Comparison of ENCODE assay signal across 8 mouse cellular contexts in the genomic region with DNA sequence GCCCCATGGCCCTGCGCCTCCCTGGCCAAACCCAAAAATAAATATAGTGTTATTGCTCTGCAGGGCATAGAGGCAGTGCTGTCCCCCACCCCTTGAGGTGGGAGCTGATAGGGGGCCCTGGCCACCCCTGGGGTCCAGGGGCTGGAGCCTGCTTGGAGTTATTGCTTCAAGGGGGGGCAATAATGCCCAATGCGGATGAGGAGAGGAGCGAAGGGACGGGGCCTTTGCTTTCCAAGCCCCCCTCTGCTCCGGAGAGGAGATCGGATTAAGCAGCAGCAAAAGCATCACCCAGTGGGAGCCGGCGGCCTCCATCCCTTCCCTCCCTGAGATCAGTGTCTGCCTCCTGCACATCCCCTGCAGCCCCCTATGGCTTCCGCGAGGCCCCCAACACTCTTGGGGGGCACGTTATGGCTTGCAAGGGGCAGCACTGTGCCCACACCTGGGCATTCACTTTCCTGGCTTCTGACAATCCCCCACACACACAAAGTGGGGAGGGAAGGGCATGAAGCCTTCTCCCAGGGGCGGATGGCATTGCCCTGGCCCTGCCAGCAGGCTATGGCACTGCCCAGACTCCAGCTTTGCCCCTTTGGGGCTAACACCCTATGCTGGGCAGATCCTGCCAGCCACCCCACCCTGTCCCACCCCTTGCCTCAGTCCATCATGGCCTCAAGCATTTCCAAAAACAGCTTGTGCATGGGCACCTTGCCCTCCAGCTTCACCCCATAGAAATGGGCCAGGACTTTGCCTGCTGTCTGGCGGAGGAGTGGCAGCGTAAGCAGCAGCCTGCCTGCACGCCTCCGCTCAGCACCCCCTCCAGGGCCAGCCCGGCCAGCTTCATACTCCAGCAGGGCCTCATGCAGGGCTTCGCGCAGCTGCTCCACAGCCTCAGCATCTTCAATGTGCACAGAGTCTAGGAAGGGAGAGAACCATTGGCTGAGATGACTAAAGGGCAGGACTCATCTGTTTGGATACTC. TPM values are rescaled to one million over a fixed set of nuclear protein-coding genes. Genes with fewer than 3 reads are reported as not detected.
DNase-seq lines count a peak whose midpoint lies in the region; ATAC-seq and TF ChIP-seq lines count a peak whose summit lies in the region.

No protein-coding gene starts in this region.

- H3K27ac ChIP-seq in heart, embryonic 12.5 days (ENCODE audit: poor library complexity, severe bottlenecking), result no peak overlapping the region
- no peak overlapping the region; the same call in 1 of the 2 replicates for H3K27ac ChIP-seq in ES-E14 (ENCODE audit: insufficient read depth, low read depth, low read length, poor library complexity, severe bottlenecking)
- no peak overlapping the region for H3K27ac ChIP-seq in forebrain, embryonic 12.5 days
- H3K27ac ChIP-seq in liver, embryonic 14.5 days, result no peak overlapping the region

- H3K9me3 ChIP-seq in heart, embryonic 12.5 days (replicated peaks), result no peaks in the 10 kb centered on the region
- H3K9me3 ChIP-seq in ES-E14 (ENCODE audit: control insufficient read depth, insufficient read depth, low read depth, low read length), result no peaks in the 10 kb centered on the region
- H3K9me3 ChIP-seq in forebrain, embryonic 12.5 days, result no peaks in the 10 kb centered on the region
- H3K9me3 ChIP-seq in liver, embryonic 14.5 days (ENCODE audit: control insufficient read depth, low read length), result no peaks in the 10 kb centered on the region

- in situ Hi-C loops in ES-E14 (cut with MboI; ENCODE audit: low sequenced_read_pairs in 2 of 2, unreplicated experiment in 2 of 2), result no loop called here

- TF ChIP-seq CTCF in liver, embryonic 14.5 days (IDR thresholded peaks at IDR 0.05; ENCODE audit: low read depth), result no peak

- H3K27me3 ChIP-seq in heart, embryonic 12.5 days (replicated peaks), result no peaks in the 10 kb centered on the region
- no peaks in the 10 kb centered on the region for H3K27me3 ChIP-seq in forebrain, embryonic 12.5 days
- no peaks in the 10 kb centered on the region for H3K27me3 ChIP-seq in liver, embryonic 14.5 days (ENCODE audit: control insufficient read depth, insufficient read depth, low read length)

- no peak for DNase-seq in heart, adult 8-10 months (ENCODE audit: low spot score)
- no peak for DNase-seq in ES-E14 (ENCODE audit: low read depth, low spot score)
- no peak for DNase-seq in liver, embryonic 14.5 days (ENCODE audit: low read depth in 3 of 3, low spot score in 3 of 3)
- no peak for DNase-seq in left cerebral cortex, adult 18-20 months (ENCODE audit: low spot score in 2 of 2)
- DNase-seq in left cerebral cortex, postnatal 25 days (ENCODE audit: low spot score in 2 of 2), result no peak
- DNase-seq in right cerebral cortex, postnatal 25 days, result no peak

- WGBS in heart, embryonic 12.5 days, result 85% methylated on average over 19 of the region's 19 CpGs
- 87% methylated on average over 19 of the region's 19 CpGs for WGBS in forebrain, embryonic 12.5 days
- WGBS in liver, embryonic 14.5 days (ENCODE audit: insufficient replicate concordance), result 76% methylated on average over 19 of the region's 19 CpGs

- peaks cover 46% of the 10 kb centered on the region for H3K36me3 ChIP-seq in heart, embryonic 12.5 days
- H3K36me3 ChIP-seq in ES-E14 (ENCODE audit: control insufficient read depth, insufficient read depth, low read length, poor library complexity, severe bottlenecking), result peaks cover 32% of the 10 kb centered on the region
- H3K36me3 ChIP-seq in forebrain, embryonic 12.5 days (replicated peaks), result peaks cover 45% of the 10 kb centered on the region
- peaks cover 19% of the 10 kb centered on the region for H3K36me3 ChIP-seq in liver, embryonic 14.5 days (replicated peaks; ENCODE audit: control insufficient read depth, insufficient read depth, low read depth)

- peak overlapping the region; percentile 80 for H3K4me2 ChIP-seq in heart, embryonic 12.5 days
- peak overlapping the region; percentile 72 for H3K4me2 ChIP-seq in forebrain, embryonic 12.5 days
- peak overlapping the region; percentile 94 for H3K4me2 ChIP-seq in liver, embryonic 14.5 days (ENCODE audit: low read depth)

- intact Hi-C loops in left cerebral cortex, postnatal 25 days (cut with DNase I), result no loop called here

- H3K4me3 ChIP-seq in heart, embryonic 12.5 days, result peak overlapping the region; percentile 66
- H3K4me3 ChIP-seq in ES-E14 (ENCODE audit: insufficient read depth in 1 of 2, low read depth in 1 of 2, low read length in 2 of 2, poor library complexity in 1 of 2, severe bottlenecking in 1 of 2), result peak overlapping the region; percentile 2 to 21; a peak in 1 of 4 replicates
- peak overlapping the region; percentile 25 for H3K4me3 ChIP-seq in forebrain, embryonic 12.5 days (replicated peaks)
- H3K4me3 ChIP-seq in liver, embryonic 14.5 days (ENCODE audit: insufficient read depth in 1 of 2, low read depth in 2 of 2, low read length in 2 of 2), result peak overlapping the region; percentile 11 to 42

- peak overlapping the region; percentile 44 for H3K9ac ChIP-seq in heart, embryonic 12.5 days
- peak overlapping the region; percentile 40; the same call in 1 of the 2 replicates for H3K9ac ChIP-seq in ES-E14 (ENCODE audit: insufficient read depth, low read depth, low read length, poor library complexity, severe bottlenecking)
- H3K9ac ChIP-seq in forebrain, embryonic 12.5 days, result 0 out of 2 replicates have a peak overlapping the region, but pooled peaks have one; percentile 13
- H3K9ac ChIP-seq in liver, embryonic 14.5 days (replicated peaks), result peak overlapping the region; percentile 31; the same call in 1 of the 2 replicates

- ATAC-seq in heart, embryonic 12.5 days (ENCODE audit: insufficient number of reproducible peaks, low FRiP score), result no peak
- no peak for ATAC-seq in forebrain, embryonic 12.5 days (ENCODE audit: low FRiP score)
- no peak for ATAC-seq in liver, embryonic 14.5 days (ENCODE audit: insufficient read depth)

- TF ChIP-seq EP300 in liver, embryonic 14.5 days (IDR thresholded peaks at IDR 0.05; ENCODE audit: low read depth), result no peak

- peaks cover 37% of the 10 kb centered on the region for H3K4me1 ChIP-seq in heart, embryonic 12.5 days (replicated peaks)
- H3K4me1 ChIP-seq in ES-E14 (ENCODE audit: control insufficient read depth in 2 of 2, insufficient read depth in 2 of 2, low read length in 2 of 2, poor library complexity in 1 of 2), result peaks cover 0 to 4% of the 10 kb centered on the region in 2 experiments; a peak in 2 of 4 replicates
- peaks cover 29% of the 10 kb centered on the region for H3K4me1 ChIP-seq in forebrain, embryonic 12.5 days
- peaks cover 2 to 18% of the 10 kb centered on the region in 2 experiments; a peak in 3 of 4 replicates for H3K4me1 ChIP-seq in liver, embryonic 14.5 days (replicated peaks; ENCODE audit: control insufficient read depth in 2 of 2, insufficient read depth in 2 of 2, low read length in 1 of 2)

RNA-seq across cellular contexts. Expression of gene Prdx5, which starts 1.5 kb away (rescaled TPM):
- 202 and 218 TPM in 2 replicates for polyA plus RNA-seq in heart, embryonic 12.5 days (2016; fragmentation: Nextera tagmentation; extraction: Ambion mirVana)
- total RNA-seq in heart, adult 8-10 months (2022), result 100 to 1,000 TPM; 620 to 842 (median 766) TPM
- total RNA-seq in ES-E14 (2012; rRNA removed), result 51.6 and 59.0 TPM in 2 replicates
- polyA plus RNA-seq in forebrain, embryonic 12.5 days (2016; fragmentation: Nextera tagmentation; extraction: Ambion mirVana), result 148 and 160 TPM in 2 replicates
- polyA plus RNA-seq in liver, embryonic 14.5 days (2012; rRNA removed), result 41.8 and 54.9 TPM in 2 replicates
- 78.7 and 87.2 TPM in 2 replicates for polyA plus RNA-seq in liver, embryonic 14.5 days (2014; fragmentation: Nextera tagmentation; extraction: Ambion mirVana)
- total RNA-seq in left cerebral cortex, adult 18-20 months (2021), result 100 to 1,000 TPM; 367 to 381 TPM
- total RNA-seq in left cerebral cortex, postnatal 25 days (2021), result 100 to 1,000 TPM; 337 to 358 TPM

RNA-seq across cellular contexts. Expression of gene Trmt112, which starts 1.9 kb away (rescaled TPM):
- 85.9 and 92.9 TPM in 2 replicates for polyA plus RNA-seq in heart, embryonic 12.5 days (2016; fragmentation: Nextera tagmentation; extraction: Ambion mirVana)
- total RNA-seq in heart, adult 8-10 months (2022), result 10 to 100 TPM; 29.9 to 49.7 (median 39.7) TPM
- 90.7 and 105 TPM in 2 replicates for total RNA-seq in ES-E14 (2012; rRNA removed)
- 137 and 138 TPM in 2 replicates for polyA plus RNA-seq in forebrain, embryonic 12.5 days (2016; fragmentation: Nextera tagmentation; extraction: Ambion mirVana)
- polyA plus RNA-seq in liver, embryonic 14.5 days (2012; rRNA removed), result 65.7 and 69.4 TPM in 2 replicates
- 75.2 and 77.4 TPM in 2 replicates for polyA plus RNA-seq in liver, embryonic 14.5 days (2014; fragmentation: Nextera tagmentation; extraction: Ambion mirVana)
- 10 to 100 TPM; 46.2 to 46.4 TPM for total RNA-seq in left cerebral cortex, adult 18-20 months (2021)
- 10 to 100 TPM; 35.0 to 43.2 TPM for total RNA-seq in left cerebral cortex, postnatal 25 days (2021)

RNA-seq across cellular contexts. Expression of gene Esrra, which starts 10.2 kb away (rescaled TPM):
- 27.4 and 30.2 TPM in 2 replicates for polyA plus RNA-seq in heart, embryonic 12.5 days (2016; fragmentation: Nextera tagmentation; extraction: Ambion mirVana)
- total RNA-seq in heart, adult 8-10 months (2022), result 100 to 1,000 TPM; 153 to 180 (median 168) TPM
- total RNA-seq in ES-E14 (2012; rRNA removed), result 23.1 and 30.1 TPM in 2 replicates
- 11.4 and 13.0 TPM in 2 replicates for polyA plus RNA-seq in forebrain, embryonic 12.5 days (2016; fragmentation: Nextera tagmentation; extraction: Ambion mirVana)
- polyA plus RNA-seq in liver, embryonic 14.5 days (2012; rRNA removed), result 6.2 and 6.6 TPM in 2 replicates
- polyA plus RNA-seq in liver, embryonic 14.5 days (2014; fragmentation: Nextera tagmentation; extraction: Ambion mirVana), result 1.6 and 2.2 TPM in 2 replicates
- total RNA-seq in left cerebral cortex, adult 18-20 months (2021), result 10 to 100 TPM; 69.5 to 72.2 TPM
- total RNA-seq in left cerebral cortex, postnatal 25 days (2021), result 10 to 100 TPM; 60.6 to 65.2 TPM

RNA-seq across cellular contexts. Expression of gene Catsperz, which starts 13.8 kb away (rescaled TPM):
- 2.2 and 2.3 TPM in 2 replicates for polyA plus RNA-seq in heart, embryonic 12.5 days (2016; fragmentation: Nextera tagmentation; extraction: Ambion mirVana)
- total RNA-seq in heart, adult 8-10 months (2022), result not detected
- total RNA-seq in ES-E14 (2012; rRNA removed), result 9.4 and 14.9 TPM in 2 replicates
- polyA plus RNA-seq in forebrain, embryonic 12.5 days (2016; fragmentation: Nextera tagmentation; extraction: Ambion mirVana), result 0.27 TPM in 1 of 2 replicates, not detected in the other
- 0.13 and 0.16 TPM in 2 replicates for polyA plus RNA-seq in liver, embryonic 14.5 days (2012; rRNA removed)
- 0.28 and 0.37 TPM in 2 replicates for polyA plus RNA-seq in liver, embryonic 14.5 days (2014; fragmentation: Nextera tagmentation; extraction: Ambion mirVana)
- total RNA-seq in left cerebral cortex, adult 18-20 months (2021), result 10 to 100 TPM; 16.9 to 22.5 TPM
- 10 to 100 TPM; 27.9 to 31.2 TPM for total RNA-seq in left cerebral cortex, postnatal 25 days (2021)

RNA-seq across cellular contexts. Expression of gene Kcnk4, which starts 22.9 kb away (rescaled TPM):
- polyA plus RNA-seq in heart, embryonic 12.5 days (2016; fragmentation: Nextera tagmentation; extraction: Ambion mirVana), result 0.14 and 0.29 TPM in 2 replicates
- not detected for total RNA-seq in heart, adult 8-10 months (2022)
- 2.3 and 4.4 TPM in 2 replicates for total RNA-seq in ES-E14 (2012; rRNA removed)
- polyA plus RNA-seq in forebrain, embryonic 12.5 days (2016; fragmentation: Nextera tagmentation; extraction: Ambion mirVana), result 0.21 TPM in 1 of 2 replicates, not detected in the other
- not detected in 2 replicates for polyA plus RNA-seq in liver, embryonic 14.5 days (2012; rRNA removed)
- 0.05 TPM in 1 of 2 replicates, not detected in the other for polyA plus RNA-seq in liver, embryonic 14.5 days (2014; fragmentation: Nextera tagmentation; extraction: Ambion mirVana)
- total RNA-seq in left cerebral cortex, adult 18-20 months (2021), result 10 to 100 TPM; 29.2 to 37.4 TPM
- 10 to 100 TPM; 33.2 to 40.7 TPM for total RNA-seq in left cerebral cortex, postnatal 25 days (2021)

Comparison
In these comparisons a context has a peak if more than half of its experiments do, and no peak if none do; other contexts are left out.
1. H3K4me3 ChIP-seq: peak in every context shown above with its lines; median percentile 66 in heart, embryonic 12.5 days; 26 in liver, embryonic 14.5 days; 25 in forebrain, embryonic 12.5 days; 12 in ES-E14.